Mouse (Mus musculus): ENCODE results near the gene Ebp. TPM values are rescaled to one million over a fixed set of nuclear protein-coding genes. Genes with fewer than 3 reads are reported as not detected.

Gene Ebp
- total and polyA plus RNA-seq, 2 experiments from 2014 or later = 20.6 to 26.2 TPM

GRCm38 (mm10) chrX:8175169-8175503 is 18.2 kb downstream of the Ebp start:
- WGBS = 12% methylated on average over 4 of the region's 4 CpGs
- Histone ChIP-seq H3K27ac (ENCODE audit: low read depth) (0 out of 2 replicates have a peak overlapping the region, but pooled peaks have one; percentile 76), H3K4me1 (ENCODE audit: control insufficient read depth, insufficient read depth) (no peaks in the 10 kb centered on the region), H3K9me3 (replicated peaks; ENCODE audit: control insufficient read depth, low read length) (no peaks in the 10 kb centered on the region), H3K9ac (replicated peaks; ENCODE audit: low read depth, low read length) (peak overlapping the region; percentile 68), H3K4me3 (ENCODE audit: low read depth, low read length) (peak overlapping the region; percentile 79), H3K27me3 (ENCODE audit: control insufficient read depth, insufficient read depth, low read length) (no peaks in the 10 kb centered on the region), H3K36me3 (replicated peaks; ENCODE audit: control insufficient read depth, insufficient read depth, low read length) (0 out of 2 replicates have a peak, but pooled peaks cover 7% of the 10 kb centered on the region), H3K4me2 (ENCODE audit: low read depth, low read length) (peak overlapping the region; percentile 68)
- TF ChIP-seq EP300 (IDR thresholded peaks at IDR 0.05; ENCODE audit: low read depth) (no peak), CTCF (IDR thresholded peaks at IDR 0.05; ENCODE audit: low read depth) (no peak)
- ATAC-seq (ENCODE audit: insufficient read depth, low read depth) (no peak), DNase-seq (ENCODE audit: low spot score) (no peak)

- H3K4me1 ChIP-seq (ENCODE audit: control insufficient read depth, insufficient read depth) = no peaks in the 10 kb centered on the region
- H3K36me3 ChIP-seq (replicated peaks; ENCODE audit: control insufficient read depth, insufficient read depth, low read length) = 0 out of 2 replicates have a peak, but pooled peaks cover 11% of the 10 kb centered on the region
- ATAC-seq (ENCODE audit: insufficient read depth, low read depth) (no peak), DNase-seq (ENCODE audit: low spot score) (no peak)
- no peak overlapping the region for H3K27ac ChIP-seq (ENCODE audit: low read depth)
- TF ChIP-seq EP300 (IDR thresholded peaks at IDR 0.05; ENCODE audit: low read depth) = no peak
- no peak for TF ChIP-seq CTCF (IDR thresholded peaks at IDR 0.05; ENCODE audit: low read depth)
- H3K4me3 ChIP-seq (ENCODE audit: low read depth, low read length) = no peak overlapping the region
- H3K9me3 ChIP-seq (replicated peaks; ENCODE audit: control insufficient read depth, low read length) = no peaks in the 10 kb centered on the region
- H3K27me3 ChIP-seq (ENCODE audit: control insufficient read depth, insufficient read depth, low read length) = no peaks in the 10 kb centered on the region
- no peak overlapping the region for H3K9ac ChIP-seq (replicated peaks; ENCODE audit: low read depth, low read length)
- 85% methylated on average over 10 of the region's 10 CpGs for WGBS
- H3K4me2 ChIP-seq (ENCODE audit: low read depth, low read length) = no peak overlapping the region
These were observed 25.3 kb downstream of the Ebp start for GRCm38 (mm10) chrX:8167716-8168647.

- no peaks in the 10 kb centered on the region for H3K9me3 ChIP-seq (replicated peaks; ENCODE audit: control insufficient read depth, low read length)
- no peak overlapping the region for H3K27ac ChIP-seq (ENCODE audit: low read depth)
- 75% methylated on average over 4 of the region's 4 CpGs for WGBS
- ATAC-seq (ENCODE audit: insufficient read depth, low read depth) (no peak), DNase-seq (ENCODE audit: low spot score) (no peak)
- no peak overlapping the region for H3K4me3 ChIP-seq (ENCODE audit: low read depth, low read length)
- H3K4me1 ChIP-seq (ENCODE audit: control insufficient read depth, insufficient read depth) = no peaks in the 10 kb centered on the region
- 0 out of 2 replicates have a peak, but pooled peaks cover under 1% of the 10 kb centered on the region for H3K36me3 ChIP-seq (replicated peaks; ENCODE audit: control insufficient read depth, insufficient read depth, low read length)
- no peaks in the 10 kb centered on the region for H3K27me3 ChIP-seq (ENCODE audit: control insufficient read depth, insufficient read depth, low read length)
- H3K4me2 ChIP-seq (ENCODE audit: low read depth, low read length) = no peak overlapping the region
- no peak overlapping the region for H3K9ac ChIP-seq (replicated peaks; ENCODE audit: low read depth, low read length)
- TF ChIP-seq CTCF (IDR thresholded peaks at IDR 0.05; ENCODE audit: low read depth) (no peak), EP300 (IDR thresholded peaks at IDR 0.05; ENCODE audit: low read depth) (no peak)
These were observed 28.8 kb downstream of the Ebp start for GRCm38 (mm10) chrX:8164471-8164870.

GRCm38 (mm10) chrX:8163076-8163475 is 30.2 kb downstream of the Ebp start:
- TF ChIP-seq EP300 (IDR thresholded peaks at IDR 0.05; ENCODE audit: low read depth) (no peak), CTCF (IDR thresholded peaks at IDR 0.05; ENCODE audit: low read depth) (no peak)
- Histone ChIP-seq H3K9ac (replicated peaks; ENCODE audit: low read depth, low read length) (no peak overlapping the region), H3K4me2 (ENCODE audit: low read depth, low read length) (no peak overlapping the region), H3K36me3 (replicated peaks; ENCODE audit: control insufficient read depth, insufficient read depth, low read length) (0 out of 2 replicates have a peak, but pooled peaks cover 5% of the 10 kb centered on the region), H3K4me3 (ENCODE audit: low read depth, low read length) (no peak overlapping the region), H3K27me3 (ENCODE audit: control insufficient read depth, insufficient read depth, low read length) (no peaks in the 10 kb centered on the region), H3K4me1 (ENCODE audit: control insufficient read depth, insufficient read depth) (no peaks in the 10 kb centered on the region), H3K27ac (ENCODE audit: low read depth) (peak overlapping the region; percentile 61; the same call in 1 of the 2 replicates), H3K9me3 (replicated peaks; ENCODE audit: control insufficient read depth, low read length) (no peaks in the 10 kb centered on the region)
- peak; percentile 24 for DNase-seq (ENCODE audit: low spot score)
- ATAC-seq (ENCODE audit: insufficient read depth, low read depth) = no peak
- WGBS = 67% methylated on average over 5 of the region's 5 CpGs

- H3K36me3 ChIP-seq (replicated peaks; ENCODE audit: control insufficient read depth, insufficient read depth, low read length) = peaks cover 24% of the 10 kb centered on the region
- DNase-seq (ENCODE audit: low spot score) (peak; percentile 84), ATAC-seq (ENCODE audit: insufficient read depth, low read depth) (peak; percentile 95)
- TF ChIP-seq EP300 (IDR thresholded peaks at IDR 0.05; ENCODE audit: low read depth) (no peak), CTCF (IDR thresholded peaks at IDR 0.05; ENCODE audit: low read depth) (no peak)
- no peaks in the 10 kb centered on the region for H3K27me3 ChIP-seq (ENCODE audit: control insufficient read depth, insufficient read depth, low read length)
- H3K9me3 ChIP-seq (replicated peaks; ENCODE audit: control insufficient read depth, low read length) = no peaks in the 10 kb centered on the region
- H3K4me3 ChIP-seq (ENCODE audit: low read depth, low read length) = peak within 1 kb of the TSS; percentile 62
- peak within 1 kb of the TSS; percentile 66 for H3K9ac ChIP-seq (replicated peaks; ENCODE audit: low read depth, low read length)
- peak within 1 kb of the TSS; percentile 97 for H3K27ac ChIP-seq (ENCODE audit: low read depth)
- WGBS = 20% methylated on average over 56 of the region's 65 CpGs
- peak within 1 kb of the TSS; percentile 67 for H3K4me2 ChIP-seq (ENCODE audit: low read depth, low read length)
- H3K4me1 ChIP-seq (ENCODE audit: control insufficient read depth, insufficient read depth) = no peaks in the 10 kb centered on the region
These were observed 47.9 kb downstream of the Ebp start, which contains the start of gene Rbm3 for GRCm38 (mm10) chrX:8145153-8145991. TSS of gene Rbm3 (minus strand) at chrX:8145880.
